Mouse (Mus musculus) kidney, adult 8-10 months (tissue): Measurements from ENCODE around the gene Klhl40.

ENCODE experiments used
- DNase-seq, 2 experiments: peaks; one replicate each; pipeline ENCODE4 v3.0.0; 2022

Gene Klhl40

DNA sequence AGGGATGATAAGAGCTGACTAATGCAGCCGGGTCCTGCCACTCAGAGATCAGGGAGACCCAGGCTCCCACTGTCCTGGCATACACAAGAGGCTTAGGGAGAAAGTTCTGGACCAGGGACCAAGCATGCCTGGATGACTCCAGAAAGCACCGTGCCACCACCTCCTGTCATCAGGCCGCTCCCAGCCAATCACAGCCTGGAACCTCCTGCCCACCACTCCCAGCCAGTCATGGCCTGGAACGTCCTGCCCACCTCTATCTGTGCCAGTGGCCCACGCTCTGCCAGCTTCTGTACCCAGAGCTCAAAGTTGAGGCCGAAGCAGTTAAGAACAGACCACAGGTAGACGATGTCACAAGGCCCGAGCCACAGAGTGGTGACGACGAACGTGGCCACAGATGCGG lies 7.4 kb downstream of the Klhl40 start:
- no peak for DNase-seq

DNA sequence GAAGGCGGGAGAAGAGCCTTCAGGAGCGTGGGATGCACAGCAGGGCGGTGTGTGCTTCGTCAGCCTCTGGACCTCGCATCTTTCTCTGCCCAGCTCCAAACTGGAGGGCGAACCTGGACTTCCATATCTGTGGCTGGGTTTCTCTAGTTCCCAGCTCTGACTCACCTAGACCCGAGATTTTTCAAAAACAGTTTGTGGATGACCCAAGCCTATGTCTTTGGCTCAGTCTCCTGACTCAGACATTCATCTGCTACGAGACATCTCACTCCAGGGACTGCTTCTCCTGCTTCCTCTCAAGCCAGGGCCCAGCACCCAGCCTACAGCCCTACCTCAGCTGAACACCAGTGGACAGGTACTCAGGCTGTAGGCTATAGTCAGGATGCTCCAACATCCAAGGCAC lies 7.9 kb downstream of the Klhl40 start:
- no peak for DNase-seq

DNA sequence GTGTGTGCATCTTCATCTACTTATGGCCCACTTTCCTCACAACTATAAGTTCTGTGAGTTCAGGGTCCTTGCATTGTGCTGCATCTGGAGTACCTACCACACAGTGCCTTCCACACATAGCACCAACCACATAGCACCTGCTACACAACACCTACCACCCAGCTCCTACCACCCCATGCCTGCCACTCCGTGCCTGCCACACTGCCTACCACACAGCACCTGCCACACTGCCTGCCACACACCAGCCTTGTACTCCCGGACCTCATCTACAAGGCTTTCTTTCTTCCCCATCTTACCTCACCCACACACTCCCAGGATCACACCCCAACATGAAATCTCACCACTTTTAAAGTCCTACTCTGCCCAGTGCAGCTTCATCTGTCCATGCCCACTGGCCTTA lies 9.0 kb downstream of the Klhl40 start:
- no peak for DNase-seq

DNA sequence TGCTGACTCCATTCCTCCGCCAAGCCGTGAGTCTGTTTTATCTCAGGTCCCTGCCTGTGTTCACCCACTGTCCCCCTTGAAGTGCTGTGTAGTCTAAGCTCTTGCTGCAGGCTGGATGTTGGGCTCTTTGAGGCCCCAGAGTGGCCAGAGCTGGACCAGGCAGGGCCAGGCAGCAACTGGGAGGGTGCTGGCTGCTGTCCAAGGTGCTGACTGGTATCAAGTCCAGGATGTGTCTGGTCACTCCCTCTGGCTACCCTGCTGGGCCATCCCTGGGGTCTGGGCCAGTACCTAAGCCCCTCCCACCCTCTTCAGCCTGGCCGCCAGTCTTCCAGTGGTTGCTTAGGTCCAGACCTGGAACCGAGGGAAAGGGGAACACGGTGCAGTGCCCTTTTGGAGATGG lies 13.8 kb downstream of the Klhl40 start:
- peak; percentile 41 to 60 for DNase-seq

DNA sequence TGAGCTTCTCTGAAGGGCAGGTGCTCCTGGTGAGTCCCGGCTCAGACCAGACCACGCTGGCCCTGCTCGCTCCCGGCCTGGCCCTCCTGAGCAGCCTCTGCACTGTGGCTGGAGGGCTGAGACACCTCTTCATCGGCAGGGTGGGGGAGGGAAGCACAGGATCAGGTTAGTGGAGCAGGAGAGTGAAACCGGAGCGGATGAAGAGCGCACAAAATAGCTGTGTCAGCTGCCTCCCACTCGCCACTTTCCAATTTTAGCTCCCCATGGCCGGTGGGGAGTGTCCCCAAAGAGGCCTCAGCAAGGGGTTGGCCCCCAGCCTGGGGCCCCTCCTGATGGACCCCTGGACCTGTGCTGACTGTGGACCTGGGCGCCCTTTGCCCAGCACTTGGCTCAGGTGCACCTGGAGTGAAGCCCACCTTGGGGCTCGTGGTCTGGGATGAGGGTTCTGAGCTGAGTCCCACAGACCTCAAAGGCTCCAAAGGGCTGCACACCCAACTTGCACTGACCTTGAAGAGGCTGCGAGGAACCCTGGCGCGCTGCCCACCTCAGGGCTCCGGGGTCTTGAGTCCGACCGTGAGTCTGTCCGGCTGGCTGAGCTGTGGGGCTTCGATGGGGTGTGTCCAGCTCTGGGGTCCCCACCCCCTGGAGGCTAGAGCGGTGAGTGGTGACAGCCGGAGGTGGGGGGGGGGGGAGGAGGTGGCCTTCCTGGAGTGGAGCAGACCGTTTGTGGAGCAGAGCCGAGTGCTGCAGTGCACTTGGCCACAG lies 14.5 kb downstream of the Klhl40 start, which contains the start of gene Hhatl:
Hhatl (minus strand) TSS at position 751 of the 765 bp plus-strand sequence.
- peak; percentile 27 to 49 for DNase-seq

DNA sequence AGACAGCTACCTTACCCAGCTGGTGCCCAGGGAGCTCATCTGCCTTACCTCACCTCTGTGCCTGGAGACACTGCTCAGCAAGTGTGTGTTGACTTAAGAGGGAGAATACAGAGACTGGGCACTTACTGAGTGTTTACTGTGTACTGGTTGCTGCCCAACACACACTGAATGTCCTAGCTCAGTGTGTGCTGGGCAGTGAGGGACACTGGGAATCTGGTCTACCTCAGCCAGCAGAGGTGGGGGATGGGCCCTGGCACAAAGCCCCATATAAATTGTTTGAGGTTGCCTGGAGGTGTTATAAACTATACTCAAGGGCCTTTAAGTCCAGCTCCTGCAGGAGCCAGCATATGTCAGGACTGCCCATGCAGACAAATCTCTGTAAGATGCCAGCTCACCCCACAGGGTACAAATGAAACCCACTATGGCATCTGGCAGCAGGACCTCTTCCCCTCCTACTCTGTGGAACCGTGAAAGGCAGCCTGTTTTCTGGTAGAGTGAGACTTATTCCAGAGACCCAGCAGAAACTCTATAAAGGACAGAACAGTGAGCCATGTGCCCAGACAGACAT lies 17.6 kb downstream of the Klhl40 start:
- DNase-seq: peak; percentile 49 to 50

DNA sequence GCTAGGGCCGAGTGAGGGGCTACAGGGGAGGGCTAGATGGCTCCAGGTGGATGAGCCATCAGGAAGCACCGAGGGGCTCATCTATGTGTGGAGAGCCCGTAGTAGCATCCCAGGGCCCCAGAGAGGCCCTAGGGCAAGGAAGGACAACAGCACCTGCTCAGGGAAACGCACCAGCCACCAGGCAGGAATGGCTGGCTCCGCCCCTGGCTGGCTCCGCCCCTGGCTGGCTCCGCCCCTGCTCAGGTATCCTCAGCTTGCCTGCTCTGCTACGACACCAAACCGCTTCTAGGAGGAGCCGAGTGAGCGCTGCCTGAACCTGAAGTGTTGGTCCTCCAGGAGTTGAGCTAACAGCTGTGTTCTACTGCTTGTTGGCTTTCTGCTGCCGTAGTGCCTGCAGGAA lies 20.3 kb downstream of the Klhl40 start:
- peak; percentile 60 to 62 for DNase-seq

DNA sequence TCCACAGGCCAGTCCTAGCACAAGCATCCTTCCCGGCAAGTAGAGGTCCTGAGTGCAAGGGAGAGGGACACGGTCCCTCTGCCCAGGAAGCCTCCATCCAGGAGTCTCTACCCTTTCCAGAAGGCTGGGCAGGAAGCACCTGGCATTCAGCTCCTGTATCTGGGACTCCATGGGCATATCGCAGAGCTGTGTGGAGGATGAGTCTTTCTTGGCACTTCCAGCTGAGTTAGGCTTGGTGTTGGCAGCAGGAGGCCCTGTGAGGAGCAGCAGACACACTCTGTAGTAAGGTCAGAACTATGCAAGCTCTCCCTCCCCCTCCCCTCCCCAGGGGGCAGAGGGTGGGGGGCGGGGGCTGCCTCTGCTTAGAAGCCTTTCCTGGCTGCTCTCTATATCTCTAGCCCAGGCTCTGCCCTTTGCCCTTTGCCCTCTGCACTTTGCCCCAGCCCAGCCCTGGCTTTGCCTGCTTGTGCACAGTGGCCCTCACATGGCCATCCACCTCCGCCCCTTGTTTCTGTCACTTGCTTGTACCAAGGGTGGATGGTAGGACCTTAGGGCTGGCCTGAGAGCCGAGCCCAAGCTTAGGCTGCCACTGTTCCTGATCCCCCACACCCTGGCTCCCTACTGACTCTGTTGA lies 21.6 kb downstream of the Klhl40 start:
- DNase-seq: no peak

DNA sequence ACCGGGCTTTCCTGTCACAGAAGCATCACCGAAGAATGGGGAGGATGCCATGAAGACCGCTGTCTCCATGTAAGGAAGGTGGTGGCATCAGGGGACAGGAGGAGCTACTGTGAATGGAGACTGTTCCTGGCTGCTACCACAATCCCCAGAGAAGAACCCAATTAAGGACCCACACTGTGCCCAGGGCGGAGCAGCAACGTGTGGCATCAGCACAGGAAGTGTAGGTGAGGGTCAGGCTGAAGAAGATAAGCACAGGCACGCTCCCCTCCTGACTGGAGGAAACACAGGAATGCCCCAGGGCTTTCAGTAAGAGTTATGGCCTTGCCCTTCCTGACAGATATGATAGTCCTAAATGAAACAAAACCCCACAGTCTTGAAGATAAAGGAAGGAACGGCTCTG lies 25.3 kb downstream of the Klhl40 start:
- DNase-seq: no peak

DNA sequence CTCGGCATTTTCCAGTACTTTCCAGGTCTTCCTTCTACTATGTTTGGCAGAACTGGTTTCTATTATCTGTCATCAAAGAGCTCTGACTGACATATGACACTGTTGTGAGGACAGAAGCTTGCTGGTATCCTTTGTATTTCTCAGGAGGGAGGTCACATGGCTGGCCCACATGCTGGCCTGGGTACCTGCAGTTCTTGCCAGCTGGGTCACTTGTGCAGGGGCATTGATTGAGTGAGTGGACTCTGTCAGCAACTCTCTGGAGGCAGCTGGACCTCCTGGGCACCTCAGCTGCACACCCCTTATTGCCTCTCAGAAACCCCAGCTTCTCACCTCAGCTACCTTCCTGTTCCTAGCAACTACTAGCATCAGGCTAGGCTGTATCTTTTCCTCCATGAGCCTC lies 30.1 kb downstream of the Klhl40 start:
- no peak for DNase-seq

DNA sequence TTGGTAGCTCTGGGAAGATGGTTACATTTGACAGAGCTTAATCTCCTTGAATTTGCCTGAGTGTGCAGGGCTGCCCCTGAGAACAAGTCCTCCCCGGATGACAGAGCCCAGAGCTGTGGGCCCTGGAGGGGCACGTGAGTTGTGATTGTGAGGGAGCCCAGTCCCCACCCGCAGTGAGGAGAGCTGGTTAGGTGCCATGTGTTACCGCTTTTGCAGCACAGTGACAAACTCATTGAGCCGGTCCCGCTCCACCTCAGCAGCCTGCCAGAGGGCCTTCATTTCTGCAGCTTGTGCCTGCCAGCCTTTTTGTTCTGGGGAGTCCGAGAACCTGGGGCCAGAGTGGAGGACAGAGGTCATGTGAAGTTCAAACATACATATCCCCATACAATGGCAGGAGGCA lies 30.5 kb downstream of the Klhl40 start:
- DNase-seq: no peak

DNA sequence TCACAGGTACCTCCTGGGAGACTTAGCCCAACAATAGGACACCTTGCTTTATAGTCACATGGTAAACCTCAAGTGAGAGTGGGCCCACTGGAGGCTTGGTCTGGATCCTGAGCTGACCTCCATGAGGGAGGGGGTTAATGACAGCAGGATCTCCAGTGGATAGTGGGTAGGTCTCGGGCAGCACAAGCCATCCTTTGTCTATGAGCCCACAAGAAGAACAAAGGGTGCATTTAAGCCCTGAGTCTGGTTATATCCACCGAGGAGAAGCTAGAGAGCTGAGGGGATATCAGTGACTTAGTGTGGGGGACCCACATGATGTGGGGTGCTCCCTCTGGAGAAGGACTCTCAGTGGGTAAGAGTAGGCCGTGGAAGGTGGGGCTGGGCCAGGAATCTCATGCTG lies 31.1 kb downstream of the Klhl40 start:
- no peak for DNase-seq

DNA sequence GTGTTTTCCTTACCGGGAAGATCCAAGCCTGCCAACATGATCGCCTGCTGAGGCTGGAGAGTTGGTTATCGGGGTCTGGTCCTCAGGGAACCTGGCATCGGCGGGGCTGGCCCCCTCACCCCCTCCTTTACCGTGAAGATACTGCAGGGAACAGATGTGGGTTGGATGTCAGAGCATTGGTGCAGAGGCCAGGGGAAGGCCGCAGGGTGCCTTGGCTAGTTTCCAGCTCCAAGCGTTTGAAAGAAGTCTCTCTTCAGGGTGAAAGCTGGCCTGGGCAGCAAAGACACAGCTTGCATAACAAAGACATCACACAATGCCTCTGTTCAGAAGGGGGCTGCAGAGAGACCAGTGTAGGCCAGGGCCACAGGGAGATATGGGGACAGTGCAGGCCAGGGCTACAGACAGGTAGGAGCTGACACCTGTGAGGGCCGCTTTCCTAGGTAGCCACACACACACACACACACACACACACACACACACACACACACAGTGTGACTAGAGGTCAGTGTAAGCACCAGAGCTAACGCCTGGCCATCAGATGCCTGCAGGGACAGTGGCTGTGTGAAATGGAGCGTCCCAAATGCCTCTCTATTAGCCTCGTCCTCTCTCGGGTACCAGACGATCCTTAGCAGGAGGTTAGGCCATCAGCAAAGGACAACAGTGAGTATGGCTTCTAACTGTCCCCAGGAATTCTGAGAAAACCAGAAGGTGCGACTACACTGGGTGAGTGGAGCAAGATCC lies 32.8 kb downstream of the Klhl40 start:
- no peak for DNase-seq

DNA sequence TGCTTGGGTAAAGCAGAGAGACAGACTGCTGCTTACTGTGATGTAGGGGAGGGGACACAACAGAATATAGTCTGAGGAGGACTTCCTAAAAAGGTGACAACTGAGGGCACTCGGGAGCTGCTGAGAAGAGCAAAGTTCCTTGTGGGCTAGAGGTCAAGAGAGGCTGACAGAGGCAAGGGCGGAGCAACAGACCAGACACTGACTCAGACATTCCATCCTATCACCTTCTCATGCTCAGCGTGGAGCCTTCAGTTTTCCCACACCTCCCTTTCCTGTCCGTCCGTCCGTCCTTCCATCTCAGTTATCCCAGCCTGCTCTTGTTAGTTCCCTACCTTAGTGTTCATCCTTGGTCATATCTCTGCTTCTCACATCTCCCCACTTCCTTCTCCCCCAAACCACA lies 37.8 kb downstream of the Klhl40 start:
- no peak for DNase-seq

DNA sequence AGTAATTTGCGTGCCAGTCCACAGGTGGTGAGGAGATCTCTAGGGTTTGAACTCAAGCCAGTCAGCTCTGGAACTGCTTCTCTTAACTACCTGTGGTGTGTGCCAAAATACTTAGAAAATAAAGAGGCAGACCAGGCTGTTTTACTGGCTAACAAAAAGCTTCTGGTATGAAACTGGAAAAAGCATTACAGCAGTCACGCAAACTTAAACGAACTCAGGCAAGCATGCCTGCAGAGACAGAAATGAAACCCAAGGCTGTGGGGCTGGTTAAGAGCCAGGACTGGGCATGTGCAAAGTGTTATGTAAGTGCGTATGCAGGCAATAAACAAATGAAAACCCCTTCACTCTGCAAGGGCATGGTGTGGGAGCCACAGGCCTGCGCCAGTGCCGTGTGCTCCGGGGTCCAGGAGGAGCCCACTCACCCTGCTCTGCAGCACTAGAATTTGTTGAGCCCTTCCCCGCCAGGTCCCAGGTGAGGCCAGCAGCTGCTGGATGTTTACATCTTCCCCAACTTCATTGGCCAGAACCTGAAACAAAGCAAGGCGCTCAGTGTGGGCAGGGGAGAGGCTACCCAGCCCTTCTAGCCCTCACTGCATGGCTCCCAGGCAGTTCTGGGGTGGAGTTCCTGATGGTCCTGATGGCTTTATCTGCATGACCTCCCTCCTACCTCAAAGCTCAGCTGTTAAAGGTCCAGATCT lies 41.8 kb downstream of the Klhl40 start:
- peak; percentile 39 to 72 for DNase-seq

DNA sequence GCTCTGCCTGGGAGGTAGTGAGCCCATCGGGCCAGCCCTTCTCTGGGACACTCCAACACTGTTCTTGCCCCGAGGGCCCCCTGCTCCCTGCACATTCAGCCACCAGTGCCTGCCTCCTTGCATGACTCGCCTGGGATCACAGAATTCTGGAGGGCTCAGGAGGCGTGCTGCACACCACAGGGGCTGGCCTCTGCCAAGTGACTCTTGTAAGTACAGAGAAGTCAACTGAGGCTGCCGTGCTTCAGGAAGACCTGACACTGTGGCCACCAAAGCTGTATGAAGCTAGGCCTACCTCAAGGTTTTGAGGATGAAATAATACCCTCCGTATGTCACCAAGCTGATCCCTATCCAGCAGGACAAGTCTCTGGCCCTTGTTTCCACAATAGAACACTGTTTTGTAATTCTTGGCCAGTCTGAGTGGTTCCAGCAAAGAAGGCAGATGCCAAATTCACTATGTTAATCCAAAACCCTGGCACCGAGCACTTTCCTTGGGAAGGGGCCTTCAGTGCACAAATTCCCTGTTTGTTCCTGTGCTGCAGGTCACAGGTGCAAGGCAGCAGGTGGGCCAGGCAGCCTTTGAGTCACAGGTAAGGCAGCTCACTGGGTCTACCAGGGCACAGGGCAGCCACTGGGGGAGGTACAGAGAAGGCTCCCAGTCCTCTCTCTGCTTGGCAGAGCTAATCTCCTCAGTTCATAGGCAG lies 42.5 kb downstream of the Klhl40 start:
- DNase-seq: peak; percentile 12 to 42

DNA sequence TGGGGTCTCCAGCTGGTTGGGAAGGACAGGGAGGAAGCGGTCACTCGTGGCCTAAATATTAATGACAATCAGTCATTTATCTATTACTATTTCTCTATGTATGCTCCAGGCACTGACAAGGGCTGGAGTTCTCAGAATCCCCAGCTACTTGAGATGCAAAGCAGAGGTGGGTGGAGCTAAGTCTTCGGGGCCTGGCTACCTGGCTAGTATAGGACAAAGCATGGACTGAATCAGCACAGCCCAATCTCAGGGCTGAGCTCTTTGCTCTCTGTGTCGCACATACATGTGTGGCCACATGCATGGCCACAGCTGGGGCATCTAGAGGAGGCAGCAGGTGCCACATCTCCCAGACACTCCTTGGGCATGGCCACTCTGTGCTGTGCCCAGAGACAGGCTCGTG lies 43.4 kb downstream of the Klhl40 start:
- no peak for DNase-seq

DNA sequence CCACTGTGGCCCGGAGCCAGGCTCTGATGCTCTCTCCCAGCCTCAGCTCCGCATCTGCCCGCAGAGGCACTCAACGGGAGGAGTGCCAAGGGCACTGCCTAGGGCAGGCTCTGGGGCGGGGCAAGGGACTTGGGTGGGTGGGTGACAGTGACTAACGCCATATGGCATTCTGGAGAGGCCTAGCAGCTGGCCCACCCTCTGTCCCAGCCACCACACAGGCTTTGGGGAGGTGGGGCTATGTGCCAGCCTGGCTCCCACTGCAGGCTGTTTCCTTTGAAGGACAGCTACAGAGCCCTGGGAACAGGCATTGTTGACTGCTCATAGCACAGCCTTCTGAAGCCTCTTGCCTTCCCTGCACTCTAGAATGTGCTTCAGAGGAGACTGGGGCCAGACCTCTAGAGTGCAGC lies 45.2 kb downstream of the Klhl40 start:
- peak in 1 of 2 experiments; percentile 24 for DNase-seq

DNA sequence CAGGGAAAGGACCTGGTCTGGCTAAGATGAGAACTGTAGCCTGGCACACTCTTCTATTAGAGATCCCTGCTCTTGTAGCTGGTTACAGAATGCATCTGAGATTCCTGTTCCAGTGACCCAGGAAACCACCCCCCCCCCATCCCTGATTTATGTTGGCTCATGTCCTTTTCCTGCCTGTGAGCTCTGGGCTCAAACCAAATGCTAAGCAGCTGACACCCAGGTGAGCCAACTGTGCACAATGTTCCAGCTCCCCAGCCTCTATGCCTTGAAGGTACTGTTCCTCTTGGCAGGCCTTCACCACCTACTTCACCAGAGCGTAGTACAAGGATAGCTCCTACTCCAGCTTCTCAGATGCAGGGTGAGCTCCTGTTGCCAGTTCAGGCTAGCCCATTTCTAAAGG lies 45.6 kb downstream of the Klhl40 start:
- DNase-seq: peak; percentile 51 to 76

DNA sequence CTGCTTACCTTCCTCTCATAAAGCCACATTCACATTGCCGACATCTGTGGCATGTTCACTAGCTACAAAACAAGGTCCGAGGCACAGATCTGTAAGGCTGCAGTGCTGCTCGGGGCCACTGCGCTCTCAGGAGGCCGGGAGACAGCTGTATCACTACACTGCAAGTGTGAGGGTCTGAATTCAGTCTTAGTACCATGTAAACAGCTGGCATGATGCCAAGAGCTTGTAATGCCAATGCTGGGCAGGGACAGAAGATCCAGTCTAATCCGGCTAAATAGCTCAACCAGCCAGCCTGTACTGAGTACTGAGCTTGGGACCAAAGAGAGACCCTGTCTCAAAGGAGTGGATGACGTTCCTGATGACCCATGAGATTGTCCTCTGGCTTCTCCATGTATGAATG lies 46.6 kb downstream of the Klhl40 start:
- DNase-seq: peak in 1 of 2 experiments; percentile 13

DNA sequence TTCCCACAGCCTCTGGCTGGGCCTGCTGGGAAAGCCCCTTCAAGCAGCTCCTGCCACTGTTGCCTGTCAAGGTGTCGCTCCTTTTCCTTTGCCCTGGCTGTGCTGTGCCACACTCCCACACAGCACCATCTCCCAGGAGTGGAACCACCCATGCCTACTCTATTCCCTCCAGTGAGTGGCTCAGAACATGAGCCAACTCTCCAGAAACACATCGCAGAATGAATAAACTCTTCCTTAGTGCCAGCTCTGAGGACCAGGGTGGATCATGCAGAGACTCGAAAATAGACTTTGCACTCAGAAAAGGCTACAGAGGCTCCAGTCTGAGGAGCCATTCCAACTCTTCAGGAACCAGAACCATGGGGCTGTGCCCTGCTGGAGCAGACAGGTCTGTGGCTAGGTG lies 48.9 kb downstream of the Klhl40 start:
- no peak for DNase-seq

DNA sequence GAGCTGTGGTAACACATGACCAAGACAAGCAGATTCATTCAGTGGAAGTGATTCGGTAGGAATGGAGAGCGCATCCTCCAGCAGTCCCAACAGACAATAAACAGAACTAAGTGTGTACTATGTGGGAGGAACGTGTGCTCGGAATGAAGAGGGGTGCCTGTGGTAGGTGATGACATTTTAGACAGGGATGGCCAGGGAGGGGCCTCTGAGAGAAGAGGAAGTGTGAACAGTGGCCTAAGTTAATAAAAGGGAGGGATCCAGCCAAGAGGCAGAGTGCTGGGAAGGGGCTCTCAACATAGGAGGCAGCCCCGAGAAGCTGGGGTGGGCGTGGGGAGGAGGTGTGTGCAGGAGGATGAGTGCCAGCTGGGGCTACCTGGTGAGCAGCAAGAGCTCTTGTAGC lies 50.9 kb downstream of the Klhl40 start:
- no peak for DNase-seq
